Mouse (Mus musculus): Measurements from ENCODE around the gene Shisa6.

DNA sequence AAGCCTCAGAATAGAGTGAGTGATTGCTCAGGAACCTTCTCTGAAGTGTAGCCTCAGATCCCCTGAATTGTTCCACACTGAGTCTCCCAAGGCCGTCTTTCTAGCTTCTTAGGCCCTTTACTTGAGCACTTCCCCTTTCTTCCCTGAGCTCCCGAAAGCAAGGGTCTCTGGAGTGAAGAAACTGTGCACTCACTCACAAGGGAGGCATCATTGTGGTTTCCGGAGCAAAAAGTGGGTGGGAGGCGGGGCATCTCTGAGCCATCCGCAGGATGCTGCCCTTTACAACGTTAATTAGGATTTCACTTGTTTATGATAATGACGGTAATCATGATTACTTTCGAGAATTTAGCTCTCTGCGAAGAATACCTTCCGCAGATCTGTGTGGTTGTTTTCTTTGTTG is 41.6 kb upstream of the Shisa6 start:
- no peak for TF ChIP-seq HCFC1 (IDR thresholded peaks at IDR 0.05; ENCODE audit: low read depth, low read length)
- no peak for TF ChIP-seq CTCF (conservative IDR thresholded peaks at IDR 0.05 in 1 of 2, IDR thresholded peaks at IDR 0.05 in 1 of 2; ENCODE audit: low read depth in 2 of 2, low read length in 2 of 2)
- no peak for TF ChIP-seq USF2 (conservative IDR thresholded peaks at IDR 0.05; ENCODE audit: low read depth, low read length)
- no peak for TF ChIP-seq SIN3A (IDR thresholded peaks at IDR 0.05; ENCODE audit: low read length)
- TF ChIP-seq MAZ (IDR thresholded peaks at IDR 0.05; ENCODE audit: low read depth, low read length) = no peak
- TF ChIP-seq EP300 (IDR thresholded peaks at IDR 0.05; ENCODE audit: low read length) = no peak
- no peak for TF ChIP-seq POLR2A (IDR thresholded peaks at IDR 0.05; ENCODE audit: low read depth, low read length)
- no peak for TF ChIP-seq UBTF (IDR thresholded peaks at IDR 0.05; ENCODE audit: low read depth, low read length)
- TF ChIP-seq NRF1 (IDR thresholded peaks at IDR 0.05; ENCODE audit: low read depth, low read length) = no peak
- no peak for TF ChIP-seq MXI1 (IDR thresholded peaks at IDR 0.05; ENCODE audit: low read depth, low read length)
- TF ChIP-seq CHD2 (IDR thresholded peaks at IDR 0.05; ENCODE audit: low read length) = no peak
- TF ChIP-seq JUN (IDR thresholded peaks at IDR 0.05; ENCODE audit: insufficient read depth, low read depth, low read length) = no peak
- no peak for TF ChIP-seq MAX (IDR thresholded peaks at IDR 0.05; ENCODE audit: low read length)
- no peak for TF ChIP-seq ZKSCAN1 (IDR thresholded peaks at IDR 0.05; ENCODE audit: borderline replicate concordance, low read depth, low read length)
